Mouse (Mus musculus) liver, embryonic 13.5 days (tissue): Measurements from ENCODE around the gene Trak1. TPM values are rescaled to one million over a fixed set of nuclear protein-coding genes. Genes with fewer than 3 reads are reported as not detected.

Source experiments
- ATAC-seq: fragments of 200-750 bp; cut with Nextera tagmentation; 2 replicates; pipeline ENCODE4 v1.8.0; 2017; ENCODE audit warnings: low read depth, mild to moderate bottlenecking, moderate number of reproducible peaks, moderate library complexity
- DNase-seq: peaks from one replicate; pipeline ENCODE4 v3.0.0; 2022
- H3K27ac ChIP-seq: fragments of 300-500 bp; sonication (generic); 2 replicates; pipeline ENCODE4 v1.5.1; 2015; ENCODE audit warnings: moderate library complexity, mild to moderate bottlenecking, inconsistent platforms
- H3K27me3 ChIP-seq: fragments of 300-500 bp; sonication (generic); 2 replicates; pipeline ENCODE4 v1.6.1; 2015; ENCODE audit warnings: mild to moderate bottlenecking, inconsistent platforms
- H3K36me3 ChIP-seq: fragments of 300-500 bp; sonication (generic); 2 replicates; pipeline ENCODE4 v1.6.1; 2015; ENCODE audit warnings: mild to moderate bottlenecking, inconsistent platforms
- H3K4me1 ChIP-seq: fragments of 300-500 bp; sonication (generic); replicated peaks from 2 replicates; pipeline ENCODE4 v1.6.1; 2015; ENCODE audit warnings: inconsistent platforms
- H3K4me2 ChIP-seq: fragments of 300-500 bp; sonication (generic); 2 replicates; pipeline ENCODE4 v1.6.1; 2015; ENCODE audit warnings: inconsistent platforms, mild to moderate bottlenecking, moderate library complexity
- H3K4me3 ChIP-seq: fragments of 300-500 bp; sonication (generic); replicated peaks from 2 replicates; pipeline ENCODE4 v1.5.1; 2015; ENCODE audit warnings: mild to moderate bottlenecking, inconsistent platforms
- H3K9ac ChIP-seq: fragments of 300-500 bp; sonication (generic); 2 replicates; pipeline ENCODE4 v1.6.1; 2015; ENCODE audit warnings: mild to moderate bottlenecking, inconsistent platforms
- H3K9me3 ChIP-seq: fragments of 300-500 bp; sonication (generic); replicated peaks from 2 replicates; pipeline ENCODE4 v1.6.1; 2016; ENCODE audit warnings: inconsistent platforms
- WGBS: fragments of 180-500 bp; shearing (Covaris S2); methylation state at CpG from one replicate; pipeline ENCODE4 v1.1.7; 2015; ENCODE audit not compliant: insufficient replicate concordance; 5-methylcytosine and 5-hydroxymethylcytosine counted together
- polyA plus RNA-seq: library from polyadenylated mRNA; unstranded; fragments of >200 nt; fragmentation: Nextera tagmentation; extraction: Ambion mirVana; gene quantifications from 2 replicates; pipeline ENCODE4 v1.2.1, GENCODE M21; 2015

Gene Trak1
- polyA plus RNA-seq, 1 experiment from 2014 or later = 3.6 TPM

DNA sequence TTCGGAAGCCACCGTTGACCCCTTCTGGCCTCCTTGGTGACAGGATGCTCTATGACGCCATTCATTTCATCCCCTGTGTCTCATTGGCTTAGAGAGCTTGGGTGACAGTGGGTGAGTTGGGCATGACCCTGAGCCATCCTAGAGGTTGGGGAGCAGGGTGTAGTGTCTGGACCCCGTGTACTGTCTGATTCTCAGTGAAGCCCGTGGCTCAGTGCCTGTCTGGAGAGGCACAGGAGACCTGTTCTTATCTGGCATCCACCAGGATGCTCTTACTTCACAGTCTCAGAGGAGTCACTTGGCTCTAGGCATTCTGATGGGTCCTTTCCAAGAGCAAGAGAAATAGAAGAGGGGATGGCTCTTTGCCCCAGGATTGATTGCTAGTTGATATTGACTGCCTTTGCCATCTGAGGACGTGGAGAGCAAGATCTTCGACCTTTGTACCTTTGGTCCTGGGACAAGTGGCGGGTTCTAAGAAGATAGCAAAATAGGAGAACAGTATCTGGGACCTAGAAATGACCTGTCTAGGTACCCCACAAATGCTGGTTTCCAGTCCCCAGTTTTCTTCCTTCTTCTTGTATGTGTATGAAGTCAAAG is 107.9 kb downstream of the Trak1 start:
- DNase-seq (no peak), ATAC-seq (0 out of 2 replicates have a peak, but pooled peaks have one; percentile 18)
- H3K27me3 ChIP-seq = no peaks in the 10 kb centered on the region
- H3K36me3 ChIP-seq = no peaks in the 10 kb centered on the region
- no peak overlapping the region for H3K4me3 ChIP-seq
- H3K9ac ChIP-seq = no peak overlapping the region
- peaks cover 13% of the 10 kb centered on the region for H3K4me1 ChIP-seq
- H3K9me3 ChIP-seq = no peaks in the 10 kb centered on the region
- WGBS = 83% methylated on average over 8 of the region's 8 CpGs
- no peak overlapping the region for H3K4me2 ChIP-seq
- H3K27ac ChIP-seq = no peak overlapping the region

DNA sequence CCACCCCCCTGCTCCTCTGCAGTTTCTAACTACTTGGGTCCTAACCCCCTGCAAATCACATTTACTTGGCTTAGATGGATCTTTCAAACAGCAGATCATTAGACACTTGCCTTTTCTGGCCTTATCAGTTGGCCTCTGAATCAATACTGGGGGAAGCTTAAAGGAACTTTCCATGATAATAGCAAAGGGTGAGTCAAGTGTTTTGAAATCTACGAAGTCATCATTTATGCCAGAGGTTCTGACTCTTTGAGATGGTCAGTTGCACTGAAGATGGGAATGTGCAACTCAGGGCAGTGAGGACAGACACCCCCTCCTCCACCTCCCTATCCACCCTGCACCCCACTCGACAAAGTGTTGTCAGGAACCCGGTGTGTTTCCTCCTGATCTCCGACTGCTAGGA is 108.5 kb downstream of the Trak1 start:
- no peak overlapping the region for H3K27ac ChIP-seq
- ATAC-seq (no peak), DNase-seq (no peak)
- H3K4me3 ChIP-seq = no peak overlapping the region
- no peak overlapping the region for H3K9ac ChIP-seq
- no peak overlapping the region for H3K4me2 ChIP-seq
- no peaks in the 10 kb centered on the region for H3K27me3 ChIP-seq
- 78% methylated on average over 4 of the region's 4 CpGs for WGBS
- H3K36me3 ChIP-seq = no peaks in the 10 kb centered on the region
- no peaks in the 10 kb centered on the region for H3K9me3 ChIP-seq
- H3K4me1 ChIP-seq = peaks cover 13% of the 10 kb centered on the region

DNA sequence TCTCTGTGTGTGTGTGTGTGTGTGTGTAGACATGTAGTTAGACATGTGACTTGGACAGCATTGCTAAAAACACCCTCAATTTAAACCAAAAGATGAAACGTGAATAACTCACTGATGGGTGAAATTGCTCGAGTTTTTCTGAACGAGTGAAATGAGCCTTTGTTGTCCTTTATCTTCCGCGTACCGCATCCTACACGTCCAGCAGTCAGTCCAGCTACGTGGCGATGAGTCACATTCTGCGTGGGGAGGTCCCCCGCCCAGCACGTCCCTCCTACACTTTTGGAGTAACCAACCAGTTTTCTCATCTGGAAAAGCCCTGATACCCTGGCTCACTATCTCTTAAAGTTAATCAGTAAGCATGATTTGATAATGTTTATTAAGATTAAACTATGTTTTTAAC is 116.9 kb downstream of the Trak1 start:
- ATAC-seq (no peak), DNase-seq (no peak)
- H3K36me3 ChIP-seq = peaks cover 5% of the 10 kb centered on the region; the same call in 1 of the 2 replicates
- no peak overlapping the region for H3K4me2 ChIP-seq
- WGBS = 78% methylated on average over 12 of the region's 12 CpGs
- no peak overlapping the region for H3K27ac ChIP-seq
- H3K9me3 ChIP-seq = no peaks in the 10 kb centered on the region
- H3K4me3 ChIP-seq = no peak overlapping the region
- no peaks in the 10 kb centered on the region for H3K27me3 ChIP-seq
- peaks cover 14% of the 10 kb centered on the region for H3K4me1 ChIP-seq
- H3K9ac ChIP-seq = no peak overlapping the region

DNA sequence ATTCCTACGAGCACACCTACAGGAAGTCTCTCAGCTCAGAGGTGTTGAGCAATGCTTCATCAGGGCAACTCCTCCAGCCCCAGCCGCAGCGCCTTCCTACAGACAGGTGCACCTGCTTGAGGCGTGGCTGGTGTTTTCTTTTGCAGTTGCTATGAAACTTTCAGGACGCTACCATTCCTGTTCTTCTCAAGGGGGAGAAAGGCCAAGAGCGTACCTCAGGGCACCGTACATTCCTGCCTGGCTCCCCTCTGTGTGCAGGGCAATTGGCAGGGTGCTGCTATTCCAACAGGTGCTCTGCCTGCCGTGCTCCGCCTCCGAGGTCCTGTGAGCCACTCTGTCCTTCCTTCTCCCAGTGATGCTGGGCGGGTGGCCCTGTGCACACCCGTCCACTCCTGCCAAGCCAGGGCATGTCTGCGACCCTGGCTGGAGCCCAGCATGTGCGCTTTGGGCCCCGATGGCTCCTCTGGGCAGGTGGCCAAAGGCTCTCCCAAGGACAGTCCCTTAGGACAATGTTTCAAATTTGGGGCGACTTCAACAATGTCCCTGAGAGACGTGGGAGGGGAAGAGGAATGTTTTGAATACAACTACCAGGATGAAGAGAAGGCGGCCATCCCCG is 118.4 kb downstream of the Trak1 start:
- no peak overlapping the region for H3K4me2 ChIP-seq
- no peak overlapping the region for H3K27ac ChIP-seq
- H3K9ac ChIP-seq = no peak overlapping the region
- peaks cover 26% of the 10 kb centered on the region for H3K4me1 ChIP-seq
- no peak for ATAC-seq
- no peak overlapping the region for H3K4me3 ChIP-seq
- peaks cover 5% of the 10 kb centered on the region; the same call in 1 of the 2 replicates for H3K36me3 ChIP-seq
- H3K9me3 ChIP-seq = no peaks in the 10 kb centered on the region
- 78% methylated on average over 19 of the region's 19 CpGs for WGBS
- DNase-seq = no peak
- no peaks in the 10 kb centered on the region for H3K27me3 ChIP-seq

DNA sequence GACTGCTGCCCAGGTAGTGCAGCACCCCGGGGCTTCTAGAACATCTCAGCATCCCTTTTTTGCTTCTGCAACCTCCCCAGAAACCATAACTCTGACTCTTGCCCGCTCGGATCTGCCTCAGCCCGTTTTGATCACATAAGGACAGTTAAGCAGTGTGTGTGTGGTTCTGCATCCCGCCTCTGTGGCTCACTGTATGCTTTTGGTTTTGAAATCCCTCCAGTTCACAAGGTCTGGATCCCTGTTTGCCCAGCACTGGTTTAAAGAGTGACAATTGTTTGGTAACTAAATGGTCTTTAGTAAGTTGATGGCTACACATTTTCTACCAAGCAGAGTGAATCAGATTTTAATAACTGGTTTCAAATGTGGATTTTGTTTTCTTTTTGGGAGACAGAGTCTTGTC is 119.2 kb downstream of the Trak1 start:
- WGBS = 73% methylated on average over 5 of the region's 5 CpGs
- no peak overlapping the region for H3K4me3 ChIP-seq

DNA sequence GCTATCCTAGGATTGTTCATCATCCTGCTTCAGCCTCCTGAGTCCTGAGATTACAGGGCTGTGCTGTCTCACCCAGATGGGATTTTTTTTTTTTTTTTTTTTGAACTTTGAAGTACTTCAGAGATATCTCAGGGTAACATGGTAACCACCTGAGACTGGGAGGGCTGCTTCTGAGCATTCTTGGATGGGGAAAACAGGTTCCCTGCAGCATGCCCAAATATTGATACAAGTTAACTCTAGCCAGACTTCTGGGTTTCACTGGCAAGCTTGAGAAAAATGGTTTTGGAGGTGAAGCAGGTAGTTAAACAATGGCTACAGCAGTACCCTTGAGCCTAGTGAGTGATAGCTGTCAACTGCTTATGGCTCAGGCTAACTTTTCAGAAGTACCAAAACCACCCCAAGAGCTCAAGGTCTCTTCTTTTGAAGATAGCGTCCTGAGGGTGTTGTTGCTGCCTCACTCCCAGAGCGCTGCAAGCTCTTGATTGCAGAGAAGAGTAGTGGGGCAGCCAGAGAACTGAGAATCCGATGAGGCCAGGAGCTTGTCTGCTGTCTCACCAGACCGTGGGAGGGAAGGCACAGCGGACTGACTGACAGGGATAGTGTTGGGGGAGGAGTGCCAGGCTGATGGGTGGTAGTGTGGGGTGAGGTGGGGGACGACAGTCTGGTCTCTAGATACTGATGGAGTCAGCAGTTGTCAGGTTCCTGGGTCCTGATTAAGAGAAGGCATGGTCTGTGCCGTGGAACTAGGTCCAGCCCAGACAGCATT is 119.8 kb downstream of the Trak1 start:
- 65% methylated on average over 7 of the region's 7 CpGs for WGBS
- Histone ChIP-seq H3K9me3 (no peaks in the 10 kb centered on the region), H3K9ac (no peak overlapping the region), H3K27ac (no peak overlapping the region), H3K4me1 (peaks cover 32% of the 10 kb centered on the region), H3K27me3 (no peaks in the 10 kb centered on the region), H3K4me2 (no peak overlapping the region), H3K36me3 (peaks cover 5% of the 10 kb centered on the region; the same call in 1 of the 2 replicates), H3K4me3 (no peak overlapping the region)
- no peak for ATAC-seq
- DNase-seq = no peak

More for the DNA sequence above, 119.2 kb downstream of the Trak1 start:
- Histone ChIP-seq H3K27ac (no peak overlapping the region), H3K36me3 (peaks cover 5% of the 10 kb centered on the region; the same call in 1 of the 2 replicates), H3K4me1 (peaks cover 26% of the 10 kb centered on the region), H3K9ac (no peak overlapping the region), H3K27me3 (no peaks in the 10 kb centered on the region), H3K9me3 (no peaks in the 10 kb centered on the region), H3K4me2 (no peak overlapping the region)
- ATAC-seq = no peak
- no peak for DNase-seq

DNA sequence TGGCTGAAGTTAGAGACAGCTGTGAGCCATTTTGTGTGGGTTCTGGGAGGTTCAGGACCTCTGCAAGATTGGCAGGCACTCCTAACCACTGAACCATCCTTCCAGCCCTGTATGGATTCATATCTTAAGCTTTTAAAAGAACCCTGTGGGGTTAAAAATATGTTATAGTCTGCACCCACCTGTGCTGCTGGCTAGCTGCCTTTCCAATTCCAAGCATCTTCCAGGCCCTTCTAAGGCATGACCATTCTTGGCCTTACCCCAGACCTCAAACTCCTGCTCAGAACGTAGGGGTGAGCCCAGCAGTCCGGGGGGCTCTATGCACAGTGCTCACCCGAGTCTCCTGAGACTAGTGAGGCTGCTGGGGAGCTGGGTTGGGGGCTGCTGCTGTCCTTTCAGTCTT is 121.7 kb downstream of the Trak1 start:
- DNase-seq (no peak), ATAC-seq (no peak)
- H3K27ac ChIP-seq = no peak overlapping the region
- 0 out of 2 replicates have a peak, but pooled peaks cover under 1% of the 10 kb centered on the region for H3K36me3 ChIP-seq
- no peak overlapping the region for H3K4me3 ChIP-seq
- H3K4me2 ChIP-seq = no peak overlapping the region
- no peaks in the 10 kb centered on the region for H3K9me3 ChIP-seq
- H3K4me1 ChIP-seq = peaks cover 50% of the 10 kb centered on the region
- H3K9ac ChIP-seq = peak overlapping the region; percentile 4; the same call in 1 of the 2 replicates
- WGBS = 67% methylated on average over 3 of the region's 3 CpGs
- H3K27me3 ChIP-seq = no peaks in the 10 kb centered on the region

DNA sequence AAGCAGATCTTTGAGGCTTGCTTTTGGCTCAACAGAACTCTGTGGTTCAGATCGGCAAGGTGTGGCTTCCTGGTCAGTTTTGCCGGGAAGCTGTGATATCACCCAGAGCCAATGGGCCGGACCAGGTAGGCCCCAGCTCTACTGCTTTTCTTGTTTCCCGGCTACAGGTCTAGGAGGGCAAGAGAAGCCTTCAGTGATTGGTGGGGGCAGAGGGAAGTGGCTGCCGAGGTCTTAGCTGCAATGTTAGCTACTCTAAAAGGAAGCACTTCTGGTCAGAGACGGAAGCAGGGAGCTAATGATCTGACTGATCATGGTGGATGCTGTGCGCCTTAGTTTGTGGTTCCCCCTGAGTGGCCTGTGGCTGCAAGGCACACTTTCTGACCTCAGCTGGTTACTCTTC is 122.3 kb downstream of the Trak1 start:
- H3K36me3 ChIP-seq = no peaks in the 10 kb centered on the region
- ATAC-seq (no peak), DNase-seq (no peak)
- H3K4me3 ChIP-seq = no peak overlapping the region
- H3K27ac ChIP-seq = 0 out of 2 replicates have a peak overlapping the region, but pooled peaks have one; percentile 29
- 28% methylated on average over 7 of the region's 7 CpGs for WGBS
- peaks cover 56% of the 10 kb centered on the region for H3K4me1 ChIP-seq
- no peak overlapping the region for H3K9ac ChIP-seq
- no peaks in the 10 kb centered on the region for H3K27me3 ChIP-seq
- H3K9me3 ChIP-seq = no peaks in the 10 kb centered on the region
- no peak overlapping the region for H3K4me2 ChIP-seq

DNA sequence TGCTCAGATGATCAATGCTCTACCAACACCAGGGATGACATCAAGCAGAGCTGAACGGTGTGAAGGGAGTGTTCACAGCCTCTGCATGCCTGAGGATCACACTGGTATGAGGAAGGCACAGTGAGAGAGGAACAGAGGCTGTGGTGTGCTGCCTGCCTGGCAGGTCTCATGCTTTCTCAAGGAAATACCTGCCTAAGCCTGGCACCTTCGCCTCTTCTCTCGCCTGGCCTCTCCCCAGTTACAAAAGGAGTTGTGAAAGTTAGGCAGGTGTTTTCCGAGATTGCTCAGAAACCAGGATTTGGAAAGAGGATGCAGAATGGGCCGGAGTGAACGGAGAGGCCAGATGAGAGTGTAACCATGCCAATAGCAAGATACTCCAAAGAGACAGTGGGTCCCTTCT is 123.5 kb downstream of the Trak1 start:
- H3K4me2 ChIP-seq = no peak overlapping the region
- 79% methylated on average over 6 of the region's 6 CpGs for WGBS

DNA sequence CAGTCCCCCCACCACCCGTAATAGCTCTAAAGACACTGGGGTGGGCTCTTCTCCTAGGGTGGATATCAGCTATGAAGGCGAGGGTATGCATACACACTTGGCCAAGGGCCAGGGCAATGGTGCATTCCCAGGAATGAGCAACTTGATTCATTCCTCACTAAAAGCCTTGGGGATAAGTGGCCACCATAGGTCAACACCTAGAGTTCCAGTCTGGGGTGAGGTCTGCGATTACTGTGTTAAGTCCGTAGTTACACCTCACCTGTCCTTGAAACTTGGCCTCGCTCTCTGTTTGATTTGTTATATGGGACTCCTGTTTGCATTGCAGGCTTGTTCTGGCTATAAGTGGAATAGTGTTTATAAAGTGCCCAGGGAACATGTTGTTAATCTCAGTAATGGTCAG is 125.1 kb downstream of the Trak1 start:
- Histone ChIP-seq H3K27ac (no peak overlapping the region), H3K9me3 (no peaks in the 10 kb centered on the region), H3K4me3 (no peak overlapping the region), H3K4me2 (no peak overlapping the region), H3K9ac (no peak overlapping the region), H3K27me3 (no peaks in the 10 kb centered on the region), H3K36me3 (no peaks in the 10 kb centered on the region), H3K4me1 (peaks cover 76% of the 10 kb centered on the region)
- ATAC-seq (no peak), DNase-seq (no peak)
- 83% methylated on average over 5 of the region's 5 CpGs for WGBS

More for the DNA sequence above, 123.5 kb downstream of the Trak1 start:
- DNase-seq (no peak), ATAC-seq (no peak)
- Histone ChIP-seq H3K27me3 (no peaks in the 10 kb centered on the region), H3K9me3 (no peaks in the 10 kb centered on the region), H3K4me1 (peaks cover 68% of the 10 kb centered on the region), H3K4me3 (no peak overlapping the region), H3K27ac (0 out of 2 replicates have a peak overlapping the region, but pooled peaks have one; percentile 14), H3K36me3 (no peaks in the 10 kb centered on the region), H3K9ac (0 out of 2 replicates have a peak overlapping the region, but pooled peaks have one; percentile 6)

DNA sequence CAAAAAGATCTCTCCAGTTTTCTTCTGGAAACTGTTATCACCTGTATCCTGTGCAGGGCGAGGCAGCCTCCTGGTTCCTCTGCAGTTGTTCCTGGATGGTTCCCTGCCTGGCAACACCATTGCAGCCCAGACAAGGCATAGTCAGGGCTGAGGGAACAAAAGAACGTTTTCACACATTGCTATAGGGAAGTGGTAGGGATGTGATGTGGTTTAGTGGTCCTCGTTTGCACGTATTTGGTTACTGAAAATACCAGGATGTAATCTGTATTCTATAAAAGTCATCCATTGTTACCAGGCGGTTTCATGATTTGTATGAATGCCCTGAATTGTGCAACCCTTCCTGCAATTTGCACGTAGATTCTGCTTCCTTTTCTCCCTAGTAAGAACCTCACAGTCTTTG is 126.3 kb downstream of the Trak1 start:
- Histone ChIP-seq H3K4me3 (no peak overlapping the region), H3K9ac (0 out of 2 replicates have a peak overlapping the region, but pooled peaks have one; percentile 18), H3K4me2 (no peak overlapping the region), H3K27me3 (no peaks in the 10 kb centered on the region), H3K4me1 (peaks cover 85% of the 10 kb centered on the region), H3K9me3 (no peaks in the 10 kb centered on the region), H3K27ac (peak overlapping the region; percentile 96), H3K36me3 (no peaks in the 10 kb centered on the region)
- ATAC-seq = no peak
- 50% methylated on average over 6 of the region's 6 CpGs for WGBS
- no peak for DNase-seq
